In the genomic region with DNA sequence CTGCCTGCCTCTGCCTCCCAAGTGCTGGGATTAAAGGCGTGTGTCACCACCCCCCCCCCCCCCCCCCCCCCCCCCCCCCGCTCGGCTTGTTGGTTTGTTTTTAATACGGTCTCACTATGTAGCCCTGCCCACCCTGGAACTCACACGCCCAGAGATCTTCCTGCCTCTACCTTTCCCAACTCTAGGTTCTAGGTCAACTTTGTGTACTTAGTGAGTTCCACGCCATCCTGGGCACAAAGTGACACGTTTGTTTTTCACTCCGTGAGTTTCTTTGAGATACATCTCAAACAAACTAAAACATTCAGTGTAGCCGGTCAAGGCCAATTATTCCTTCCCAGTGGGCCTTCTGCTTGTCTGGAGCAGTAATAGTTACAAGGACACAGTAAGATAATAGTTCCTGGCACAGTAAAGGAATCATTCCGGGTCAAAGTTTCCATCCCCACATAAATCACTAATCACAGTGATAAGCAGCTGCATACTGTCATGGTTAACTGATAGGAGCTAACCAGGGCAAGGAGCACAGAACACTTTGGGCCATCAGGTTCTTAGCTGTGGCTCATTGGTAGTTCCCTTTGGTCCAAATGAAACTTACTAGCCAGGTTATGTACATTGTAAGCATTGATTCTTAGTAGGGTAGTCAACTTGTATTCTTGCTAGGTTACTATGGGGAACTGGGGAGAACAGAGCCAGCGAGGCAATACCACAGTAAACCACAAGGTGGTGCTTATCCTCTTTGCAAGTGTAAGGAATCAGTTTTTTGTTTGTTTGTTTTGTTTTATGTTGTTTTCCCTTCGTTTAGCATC, we compare ENCODE assay signal across 9 mouse cellular contexts. TPM values are rescaled to one million over a fixed set of nuclear protein-coding genes. Genes with fewer than 3 reads are reported as not detected.
DNase-seq lines count a peak whose midpoint lies in the region; ATAC-seq and TF ChIP-seq lines count a peak whose summit lies in the region.
"Had no signal": no experiment of that assay in that cellular context is flagged by ENCODE, and none has a peak within 500 bp of the region (broad histone marks: within the 10 kb centered on the region; RNA-seq: fewer than 3 reads in every experiment).

No protein-coding gene starts in this region.

- peak; percentile 80 for ATAC-seq in CD4-positive, CD25-positive, alpha-beta regulatory T cell, adult 4 months
- ATAC-seq in Patski: peak; percentile 44

- in situ Hi-C loops in Patski (cut with MboI; ENCODE audit: low pct_unique_long_range_greater_than_20kb): loop anchor here (10.0 kb wide), 1 partner anchor 813 kb away; no protein-coding TSS in a partner anchor

- POLR2A ChIA-PET in Patski (lab: Charles Lee): interaction anchor here (0.6 kb wide), 1 partner anchor 993 kb away, joined by 6 read pairs; no protein-coding TSS in a partner anchor

- H3K27me3 ChIP-seq in Patski: no peaks in the 10 kb centered on the region
- H3K27me3 ChIP-seq: heart, embryonic 13.5 days had no signal

- no peak for DNase-seq in Patski (ENCODE audit: low read depth, low spot score)
- peak; percentile 85 to 92 for DNase-seq in cerebellum, postnatal 14 days
- DNase-seq in gastrocnemius, postnatal 14 days: peak; percentile 58
- DNase-seq in kidney, postnatal 4 days: peak; percentile 86 to 87
- DNase-seq in lung, postnatal 14 days: peak; percentile 80
- peak; percentile 83 to 86 for DNase-seq in right cerebral cortex, adult 2 months (ENCODE audit: low spot score in 2 of 2)
- DNase-seq in urinary bladder, postnatal 4 days (ENCODE audit: low spot score in 2 of 2): peak; percentile 21 to 75

- TF ChIP-seq CTCF in Patski (IDR thresholded peaks at IDR 0.05): peak; percentile 71

- intact Hi-C loops in gastrocnemius, postnatal 14 days (cut with DNase I; ENCODE audit: low total_unique reads): no loop called here

- CTCF ChIA-PET in Patski (lab: Charles Lee): interaction anchor here (0.6 kb wide), 1 partner anchor 922 kb away, joined by 3 read pairs; no protein-coding TSS in a partner anchor

RNA-seq across cellular contexts. Expression of a gene that starts 15.1 kb away (rescaled TPM):
- polyA plus RNA-seq in CD4-positive, CD25-positive, alpha-beta regulatory T cell, adult 4 months (2017; shearing (Covaris generic)): not detected
- polyA plus RNA-seq in Patski (2021): 8.0 TPM
- total RNA-seq in gastrocnemius, postnatal 14 days (2021): 10 to 100 TPM; 12.2 to 13.0 TPM

RNA-seq across cellular contexts. Expression of a gene that starts 24.8 kb away (rescaled TPM):
- polyA plus RNA-seq in CD4-positive, CD25-positive, alpha-beta regulatory T cell, adult 4 months (2017; shearing (Covaris generic)): 100 to 1,000 TPM; 121 to 593 TPM
- 365 TPM for polyA plus RNA-seq in Patski (2021)
- total RNA-seq in gastrocnemius, postnatal 14 days (2021): 100 to 1,000 TPM; 252 to 272 TPM

RNA-seq across cellular contexts. Expression of a gene that starts 39.4 kb away (rescaled TPM):
- polyA plus RNA-seq in CD4-positive, CD25-positive, alpha-beta regulatory T cell, adult 4 months (2017; shearing (Covaris generic)): under 1 TPM in 1 of 2 experiments, not detected in 1; 0.17 TPM
- not detected for polyA plus RNA-seq in Patski (2021)
- not detected for total RNA-seq in gastrocnemius, postnatal 14 days (2021)
- polyA plus RNA-seq: heart, embryonic 13.5 days had no signal
